8 mouse cellular contexts compared by ENCODE assay signal in the genomic region with DNA sequence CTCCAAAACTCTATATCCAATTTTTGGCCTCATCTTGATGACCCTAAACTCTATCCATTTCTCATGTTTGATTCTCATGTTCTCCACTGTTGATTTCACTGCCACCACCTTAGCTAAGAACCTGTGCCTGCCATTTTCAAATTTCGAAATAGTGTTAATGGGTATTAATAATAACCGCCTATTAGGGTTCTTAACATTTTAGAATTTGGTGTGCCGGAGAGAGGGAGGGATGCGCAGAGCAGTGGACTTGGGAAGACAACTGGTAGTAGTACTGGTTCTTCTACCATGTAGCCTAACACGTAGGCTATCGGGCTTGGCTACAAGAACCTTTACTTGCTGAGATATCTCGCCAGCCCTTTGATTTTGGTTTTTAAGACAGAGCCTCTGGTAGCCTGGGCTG. TPM values are rescaled to one million over a fixed set of nuclear protein-coding genes. Genes with fewer than 3 reads are reported as not detected.
DNase-seq lines count a peak whose midpoint lies in the region; ATAC-seq and TF ChIP-seq lines count a peak whose summit lies in the region.

No protein-coding gene starts in this region.

- no peaks in the 10 kb centered on the region for H3K27me3 ChIP-seq in liver, embryonic 13.5 days

- H3K4me1 ChIP-seq in liver, embryonic 13.5 days (replicated peaks) = peaks cover 33% of the 10 kb centered on the region

- DNase-seq in gastrocnemius, adult 2 months = no peak
- DNase-seq in gastrocnemius, postnatal 36 days = no peak
- peak; percentile 21 for DNase-seq in thymus, postnatal 4 days
- no peak for DNase-seq in thymus, postnatal 25 days
- DNase-seq in liver, embryonic 13.5 days = no peak
- no peak for DNase-seq in layer of hippocampus, adult 18-20 months (ENCODE audit: low spot score in 2 of 2)
- no peak for DNase-seq in frontal cortex, postnatal 10 days (ENCODE audit: low spot score in 2 of 2)
- DNase-seq in spleen, adult 12 weeks (ENCODE audit: low spot score) = no peak

- intact Hi-C loops in gastrocnemius, adult 2 months (cut with DNase I) = loop anchor here (2.0 kb wide), 1 partner anchor 24 kb away; a partner anchor contains a TSS
- intact Hi-C loops in gastrocnemius, postnatal 36 days (cut with DNase I) = no loop called here

- ATAC-seq in liver, embryonic 13.5 days (ENCODE audit: low read depth) = no peak

- WGBS in liver, embryonic 13.5 days (ENCODE audit: insufficient replicate concordance) = 69% methylated on average over 7 of the region's 7 CpGs

- TF ChIP-seq CTCF in gastrocnemius, adult 2 months (IDR thresholded peaks at IDR 0.05) = no peak

- H3K9ac ChIP-seq in liver, embryonic 13.5 days = peak overlapping the region; percentile 78

- no peaks in the 10 kb centered on the region for H3K9me3 ChIP-seq in liver, embryonic 13.5 days (replicated peaks)

- H3K4me3 ChIP-seq in gastrocnemius, adult 2 months = peak overlapping the region; percentile 96
- peak overlapping the region; percentile 84 for H3K4me3 ChIP-seq in liver, embryonic 13.5 days (replicated peaks)

- H3K4me2 ChIP-seq in liver, embryonic 13.5 days = peak overlapping the region; percentile 91

- H3K27ac ChIP-seq in gastrocnemius, adult 2 months = peak overlapping the region; percentile 97
- H3K27ac ChIP-seq in liver, embryonic 13.5 days = peak overlapping the region; percentile 70; the same call in 1 of the 2 replicates

- H3K36me3 ChIP-seq in liver, embryonic 13.5 days = peaks cover 26% of the 10 kb centered on the region

RNA-seq across cellular contexts. Expression of a gene that starts 0.6 kb away (rescaled TPM):
- 1 to 10 TPM; 3.1 to 4.4 TPM for total RNA-seq in gastrocnemius, adult 2 months (2021)
- 1 to 10 TPM; 2.5 to 3.3 TPM for total RNA-seq in gastrocnemius, postnatal 36 days (2021)
- polyA plus RNA-seq in liver, embryonic 13.5 days (2015; fragmentation: Nextera tagmentation; extraction: Ambion mirVana) = 4.0 and 4.4 TPM in 2 replicates
- total RNA-seq in layer of hippocampus, adult 18-20 months (2021) = 10 to 100 TPM; 12.8 to 15.5 TPM

RNA-seq across cellular contexts. Expression of a gene that starts 24.6 kb away (rescaled TPM):
- 10 to 100 TPM; 80.9 to 85.9 TPM for total RNA-seq in gastrocnemius, adult 2 months (2021)
- total RNA-seq in gastrocnemius, postnatal 36 days (2021) = 10 to 100 TPM; 64.5 to 67.4 TPM
- 7.2 and 9.0 TPM in 2 replicates for polyA plus RNA-seq in liver, embryonic 13.5 days (2015; fragmentation: Nextera tagmentation; extraction: Ambion mirVana)
- total RNA-seq in layer of hippocampus, adult 18-20 months (2021) = 10 to 100 TPM; 87.8 to 89.6 TPM

RNA-seq across cellular contexts. Expression of a gene that starts 44.9 kb away (rescaled TPM):
- total RNA-seq in gastrocnemius, adult 2 months (2021) = 10 to 100 TPM; 24.3 to 27.0 TPM
- total RNA-seq in gastrocnemius, postnatal 36 days (2021) = 10 to 100 TPM; 20.2 to 26.5 TPM
- 37.6 and 41.5 TPM in 2 replicates for polyA plus RNA-seq in liver, embryonic 13.5 days (2015; fragmentation: Nextera tagmentation; extraction: Ambion mirVana)
- 10 to 100 TPM; 82.7 to 88.7 TPM for total RNA-seq in layer of hippocampus, adult 18-20 months (2021)

RNA-seq across cellular contexts. Expression of a gene that starts 56.3 kb away (rescaled TPM):
- total RNA-seq in gastrocnemius, adult 2 months (2021) = 10 to 100 TPM; 19.7 to 21.1 TPM
- 10 to 100 TPM; 15.2 to 17.2 TPM for total RNA-seq in gastrocnemius, postnatal 36 days (2021)
- 30.7 and 35.1 TPM in 2 replicates for polyA plus RNA-seq in liver, embryonic 13.5 days (2015; fragmentation: Nextera tagmentation; extraction: Ambion mirVana)
- 10 to 100 TPM; 49.9 to 51.3 TPM for total RNA-seq in layer of hippocampus, adult 18-20 months (2021)
